Mouse (Mus musculus) C2C12 (cell line): ENCODE measurements around the gene Lsr. TPM values are rescaled to one million over a fixed set of nuclear protein-coding genes. Genes with fewer than 3 reads are reported as not detected.
"Not testable (repeated sequence)": the region's sequence is repeated elsewhere in the genome, so short reads cannot be mapped to it uniquely, and the experiment has no call there.

Experiments used
- H3K27me3 ChIP-seq: one replicate; pipeline ENCODE4 v1.6.1; 2011; ENCODE audit not compliant: control insufficient read depth, insufficient read depth, insufficient read length
- H3K36me3 ChIP-seq: one replicate; pipeline ENCODE4 v1.6.1; 2011; ENCODE audit not compliant: control insufficient read depth, insufficient read depth
- H3K4me3 ChIP-seq: one replicate; pipeline ENCODE4 v1.5.1; 2011; ENCODE audit warnings: mild to moderate bottlenecking, control low read depth; ENCODE audit not compliant: poor library complexity, insufficient read depth, severe bottlenecking
- H3K79me2 ChIP-seq: one replicate; pipeline ENCODE4 v1.6.1; 2011; ENCODE audit not compliant: control insufficient read depth, insufficient read depth
- H3K79me3 ChIP-seq: one replicate; pipeline ENCODE4 v1.6.1; 2011; ENCODE audit warnings: low read depth, control low read depth
- H3ac ChIP-seq: one replicate; pipeline ENCODE3; 2011; ENCODE audit warnings: low read depth; ENCODE audit not compliant: control insufficient read depth, insufficient read length
- CEBPB ChIP-seq: IDR thresholded peaks from one replicate; pipeline ENCODE4 v1.6.1; 2011; ENCODE audit warnings: low read depth, mild to moderate bottlenecking, control low read depth, moderate library complexity
- CTCF ChIP-seq: IDR thresholded peaks from one replicate; pipeline ENCODE4 v1.5.1; 2011; ENCODE audit not compliant: control insufficient read depth, insufficient read depth, insufficient read length
- FOSL1 ChIP-seq: IDR thresholded peaks from one replicate; pipeline ENCODE4 v1.8.0; 2011; ENCODE audit warnings: mild to moderate bottlenecking, low read length; ENCODE audit not compliant: poor library complexity, insufficient read depth, severe bottlenecking
- MAX ChIP-seq: IDR thresholded peaks from one replicate; pipeline ENCODE4 v1.6.1; 2011; ENCODE audit warnings: mild to moderate bottlenecking, control low read depth
- MYOD1 ChIP-seq: IDR thresholded peaks from one replicate; pipeline ENCODE4 v1.6.1; 2011; ENCODE audit warnings: low read depth; ENCODE audit not compliant: control insufficient read depth, insufficient read length
- MYOG ChIP-seq: IDR thresholded peaks from one replicate; pipeline ENCODE4 v1.6.1; 2011; ENCODE audit not compliant: control insufficient read depth, insufficient read length; ENCODE audit errors: extremely low read depth
- USF1 ChIP-seq: IDR thresholded peaks from one replicate; pipeline ENCODE4 v1.6.1; 2011; ENCODE audit warnings: low read depth, mild to moderate bottlenecking, control low read depth, moderate library complexity
- polyA plus RNA-seq: library from polyadenylated mRNA; unstranded; fragments of >200 nt; fragmentation: generic; extraction: Trizol; gene quantifications from one replicate; pipeline ENCODE4 v1.2.1, GENCODE M21; 2012; ENCODE audit warnings: missing spikeins

Gene Lsr
- polyA plus RNA-seq, 1 experiment, result 0.04 TPM

DNA sequence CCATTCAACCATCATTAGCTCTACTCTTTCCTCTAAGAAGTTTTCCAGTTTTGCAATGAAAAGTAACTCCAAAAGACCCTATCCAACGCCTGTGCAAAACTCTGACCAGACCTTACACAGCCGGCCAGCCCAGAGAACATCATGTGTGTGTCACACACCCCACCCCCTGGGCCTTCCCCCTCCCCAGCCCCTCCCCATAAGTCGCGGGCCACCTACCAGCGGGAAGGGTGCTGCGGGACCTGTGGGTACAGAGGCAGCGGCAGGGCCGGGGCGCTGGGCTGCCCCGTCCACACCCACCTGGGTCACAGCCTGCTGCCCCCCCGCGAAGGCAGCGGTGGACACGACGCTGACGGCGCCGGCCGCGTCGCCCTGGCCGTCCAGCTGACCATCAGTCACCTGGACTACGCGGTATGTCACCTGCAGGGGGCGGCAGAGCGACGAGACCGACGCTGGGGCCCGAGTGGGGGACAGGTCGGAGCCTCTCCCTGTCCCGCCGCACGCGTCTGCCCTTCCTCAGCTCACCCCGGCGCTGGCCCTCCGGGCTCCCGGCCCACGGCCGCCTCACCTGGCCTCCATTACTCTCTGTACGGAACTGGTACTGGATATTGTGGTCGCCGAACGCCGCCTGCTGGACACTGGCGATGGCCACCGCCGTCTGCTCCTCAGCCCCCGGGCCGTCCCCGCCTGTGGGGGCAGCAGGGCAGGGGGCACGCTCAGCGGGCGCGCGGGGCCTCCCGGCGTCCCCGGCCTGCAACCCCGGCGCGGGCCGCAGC, 17.5 kb downstream of the Lsr start:
- no peak for TF ChIP-seq MAX
- peak; percentile 96 for TF ChIP-seq CTCF
- no peak for TF ChIP-seq MYOD1
- no peak for TF ChIP-seq MYOG

DNA sequence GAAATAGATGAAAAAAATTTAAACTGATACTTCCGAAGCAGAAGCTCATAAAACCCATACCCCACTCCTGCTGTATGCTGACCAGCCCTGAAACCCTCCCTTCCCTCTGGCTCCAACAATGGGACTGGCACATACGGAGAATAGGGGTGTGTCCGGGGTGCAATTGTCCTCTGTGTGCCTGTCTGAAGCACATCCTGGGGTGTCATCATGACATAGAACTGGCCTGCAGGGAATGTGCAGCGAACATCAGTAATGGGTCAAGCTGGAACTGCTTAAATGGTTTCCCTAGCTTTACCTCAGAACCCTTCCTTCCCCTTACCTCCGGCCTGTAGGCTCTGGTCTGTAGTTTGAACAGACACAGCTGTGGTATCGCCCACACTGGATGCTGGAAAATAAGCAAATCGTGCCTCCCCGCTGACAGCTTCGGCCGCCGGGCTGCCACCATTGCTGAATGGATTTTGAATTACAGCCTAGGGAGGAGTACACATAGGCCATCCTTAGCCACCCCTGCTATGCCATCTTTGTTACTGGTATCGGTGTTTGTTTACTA, 18.2 kb downstream of the Lsr start:
- peaks cover 35% of the 10 kb centered on the region for H3K36me3 ChIP-seq
- H3K79me2 ChIP-seq, result peaks cover 28% of the 10 kb centered on the region
- H3K79me3 ChIP-seq, result peaks cover 3% of the 10 kb centered on the region
- H3K4me3 ChIP-seq, result no peak overlapping the region
- no peaks in the 10 kb centered on the region for H3K27me3 ChIP-seq
- H3ac ChIP-seq, result no peak overlapping the region
- TF ChIP-seq MYOD1, result no peak
- no peak for TF ChIP-seq FOSL1
- no peak for TF ChIP-seq CTCF
- TF ChIP-seq CEBPB, result no peak
- no peak for TF ChIP-seq MYOG
- TF ChIP-seq USF1, result no peak
- TF ChIP-seq MAX, result no peak

More for the DNA sequence above, 17.5 kb downstream of the Lsr start:
- H3ac ChIP-seq, result peak overlapping the region; percentile 80
- peak overlapping the region; percentile 60 for H3K4me3 ChIP-seq
- peaks cover 30% of the 10 kb centered on the region for H3K36me3 ChIP-seq
- H3K79me2 ChIP-seq, result peaks cover 28% of the 10 kb centered on the region
- no peaks in the 10 kb centered on the region for H3K27me3 ChIP-seq
- H3K79me3 ChIP-seq, result peaks cover 3% of the 10 kb centered on the region

DNA sequence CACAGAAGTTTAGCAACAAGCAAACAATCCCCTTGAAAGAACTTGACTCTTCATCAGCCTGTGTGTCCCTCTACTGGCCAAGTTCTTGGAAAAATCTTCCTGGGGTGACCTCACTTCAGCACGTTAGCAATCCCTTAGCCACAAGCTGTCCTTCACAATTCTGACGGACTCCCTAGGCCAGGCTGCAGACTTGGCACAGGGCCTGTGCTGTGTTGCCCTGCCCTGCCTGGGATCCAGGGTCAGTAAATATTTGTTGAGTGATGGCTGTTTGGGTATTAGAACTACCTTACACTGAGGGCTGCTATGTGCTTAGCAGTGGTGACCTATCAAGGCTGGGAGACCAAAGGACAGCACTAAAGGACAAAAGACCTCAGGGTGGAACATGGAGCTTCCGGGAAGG, 19.2 kb downstream of the Lsr start:
- Histone ChIP-seq H3ac (no peak overlapping the region), H3K4me3 (no peak overlapping the region), H3K27me3 (no peaks in the 10 kb centered on the region), H3K36me3 (peaks cover 43% of the 10 kb centered on the region), H3K79me2 (peaks cover 28% of the 10 kb centered on the region), H3K79me3 (peaks cover 3% of the 10 kb centered on the region)
- TF ChIP-seq USF1 (no peak), MAX (no peak), MYOG (no peak), CEBPB (no peak), FOSL1 (no peak), MYOD1 (no peak)

DNA sequence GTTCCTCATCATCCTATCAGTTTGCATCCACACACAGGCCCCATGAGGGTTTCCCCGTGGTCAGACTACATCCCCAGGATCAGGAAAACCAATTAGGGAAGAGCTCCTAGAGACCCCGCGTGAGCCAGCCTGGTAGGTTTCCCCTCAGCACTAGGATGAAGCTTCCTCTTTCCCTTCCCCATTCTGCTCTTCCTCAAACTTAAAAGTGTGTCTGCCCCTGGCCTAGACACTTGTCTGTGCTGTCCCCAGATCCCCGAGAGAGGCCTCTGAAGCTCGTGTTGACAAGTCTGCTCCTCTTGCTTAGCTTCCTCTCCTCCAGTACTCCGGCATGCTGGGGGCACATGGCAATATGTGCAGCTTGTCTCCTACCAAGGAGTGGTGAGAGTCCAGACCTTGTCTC, 19.8 kb downstream of the Lsr start:
- peaks cover 47% of the 10 kb centered on the region for H3K36me3 ChIP-seq
- H3K79me3 ChIP-seq, result peaks cover 3% of the 10 kb centered on the region
- H3K27me3 ChIP-seq, result no peaks in the 10 kb centered on the region
- no peak overlapping the region for H3K4me3 ChIP-seq
- peaks cover 25% of the 10 kb centered on the region for H3K79me2 ChIP-seq
- no peak overlapping the region for H3ac ChIP-seq
- no peak for TF ChIP-seq CTCF
- no peak for TF ChIP-seq MYOG
- no peak for TF ChIP-seq MAX
- no peak for TF ChIP-seq MYOD1
- no peak for TF ChIP-seq FOSL1
- TF ChIP-seq CEBPB, result no peak
- TF ChIP-seq USF1, result no peak

DNA sequence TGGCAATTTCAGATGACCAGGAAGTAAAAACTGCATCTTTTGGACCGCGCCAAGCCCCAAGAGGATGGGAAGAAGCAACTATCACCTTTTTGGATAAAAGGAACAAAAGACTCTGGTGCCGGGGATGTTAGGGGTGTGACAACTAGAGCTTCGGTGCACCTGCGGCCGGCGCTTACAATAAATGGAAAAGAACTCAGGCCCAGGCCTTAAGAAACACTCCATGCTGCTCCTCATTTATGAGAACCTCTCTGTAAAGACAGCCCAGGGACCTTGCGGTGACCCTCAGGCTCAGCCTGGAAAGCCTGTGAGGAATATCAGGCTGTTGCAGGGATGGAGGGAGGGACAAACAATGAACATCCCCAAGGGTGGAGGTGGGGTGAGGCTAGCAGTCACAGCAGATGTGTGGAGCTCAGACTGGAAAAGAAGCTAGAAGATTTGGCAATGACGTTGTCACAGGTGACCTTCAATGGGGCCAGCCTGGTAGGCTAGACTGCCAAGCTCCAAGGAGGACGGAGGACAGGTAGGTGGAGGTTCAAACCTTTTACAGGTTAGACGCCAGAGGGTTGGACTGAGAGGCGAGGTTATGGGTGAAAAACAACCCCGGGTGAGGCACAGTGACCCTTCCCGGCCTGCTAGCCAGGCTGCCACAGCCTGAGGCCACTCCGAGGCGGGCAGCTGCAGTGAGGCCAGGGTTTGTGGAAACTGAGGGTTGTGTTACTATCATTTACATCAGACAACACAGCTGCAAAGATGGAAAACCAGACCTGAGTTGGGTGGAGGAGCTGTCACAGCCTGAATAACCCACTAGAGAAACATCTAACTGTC, 20.6 kb downstream of the Lsr start:
- Histone ChIP-seq H3K79me2 (peaks cover 17% of the 10 kb centered on the region), H3K27me3 (no peaks in the 10 kb centered on the region), H3K4me3 (no peak overlapping the region), H3K36me3 (peaks cover 47% of the 10 kb centered on the region), H3ac (no peak overlapping the region), H3K79me3 (peaks cover 3% of the 10 kb centered on the region)
- TF ChIP-seq MAX (no peak), CTCF (no peak), FOSL1 (no peak), MYOG (no peak), MYOD1 (no peak), USF1 (no peak), CEBPB (no peak)

DNA sequence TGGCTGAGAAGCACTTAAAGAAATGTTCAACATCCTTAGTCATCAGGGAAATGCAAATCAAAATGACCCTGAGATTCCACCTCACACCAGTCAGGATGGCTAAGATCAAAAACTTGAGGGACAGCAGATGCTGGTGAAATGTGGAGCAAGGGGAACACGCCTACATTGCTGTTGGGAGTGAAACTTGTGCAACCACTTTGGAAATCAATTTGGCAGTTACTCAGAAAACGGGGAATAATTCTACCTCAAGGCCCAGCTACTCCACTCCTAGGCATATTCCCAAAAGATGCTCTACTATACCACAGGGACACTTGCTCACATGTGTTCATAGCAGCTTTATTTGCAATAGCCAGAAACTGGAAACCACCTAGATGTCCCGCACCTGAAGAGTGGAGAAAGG, 23.4 kb downstream of the Lsr start:
- not testable (repeated sequence) for H3K79me3 ChIP-seq, H3K79me2 ChIP-seq, H3K4me3 ChIP-seq, H3K27me3 ChIP-seq, H3ac ChIP-seq
- peaks cover 41% of the 10 kb centered on the region for H3K36me3 ChIP-seq
